Mouse (Mus musculus) inflammation-experienced regulatory T-cells, adult 16 weeks (primary cell): Measurements from ENCODE around the gene Klf4. TPM values are rescaled to one million over a fixed set of nuclear protein-coding genes. Genes with fewer than 3 reads are reported as not detected.

Experiments
- polyA plus RNA-seq: library from polyadenylated mRNA; unstranded; fragments of 100-300 nt; shearing (Covaris generic); gene quantifications from one replicate; pipeline ENCODE4 v1.2.1, GENCODE M21; 2017

Klf4 gene
- 0.18 TPM for polyA plus RNA-seq

GRCm38 (mm10) chr4:55532407-55533195, at the start of gene Klf4:
Gene Klf4, minus strand, starts transcription at chr4:55532466.

Other genes starting within 250 kb of the Klf4 start
- gene Rad23b, start 182.4 kb downstream of the Klf4 start, polyA plus RNA-seq = 30.2 TPM